Mouse (Mus musculus) megakaryocyte, embryonic 14.5 days (primary cell): ENCODE results near the gene Gm26992.
"Not testable (repeated sequence)": the region's sequence is repeated elsewhere in the genome, so short reads cannot be mapped to it uniquely, and the experiment has no call there.

Experiments
- FLI1 ChIP-seq: IDR thresholded peaks from 2 replicates; pipeline ENCODE4 v1.6.1; 2012; ENCODE audit warnings: low read length, inconsistent platforms, mixed read lengths
- GATA1 ChIP-seq: IDR thresholded peaks from 3 replicates; pipeline ENCODE4 v1.6.1; 2012; ENCODE audit warnings: mixed read lengths, low read length, inconsistent platforms, borderline replicate concordance

- TF ChIP-seq GATA1, FLI1: not testable (repeated sequence)
Observed at GRCm38 (mm10) chrX:103448943-103449722, 27.3 kb downstream of the Gm26992 start.
